Mouse (Mus musculus) lung, postnatal 0 days (tissue): Measurements from ENCODE around the gene Rbms2.
"Not testable (repeated sequence)": the region's sequence is repeated elsewhere in the genome, so short reads cannot be mapped to it uniquely, and the experiment has no call there.

ENCODE experiments used
- CTCF ChIP-seq: IDR thresholded peaks from 2 replicates; pipeline ENCODE4 v1.5.1; 2016; ENCODE audit warnings: antibody characterized with exemption, mild to moderate bottlenecking
- EP300 ChIP-seq: IDR thresholded peaks from 2 replicates; pipeline ENCODE4 v1.6.1; 2016; ENCODE audit warnings: antibody characterized with exemption, mild to moderate bottlenecking, control low read depth

DNA sequence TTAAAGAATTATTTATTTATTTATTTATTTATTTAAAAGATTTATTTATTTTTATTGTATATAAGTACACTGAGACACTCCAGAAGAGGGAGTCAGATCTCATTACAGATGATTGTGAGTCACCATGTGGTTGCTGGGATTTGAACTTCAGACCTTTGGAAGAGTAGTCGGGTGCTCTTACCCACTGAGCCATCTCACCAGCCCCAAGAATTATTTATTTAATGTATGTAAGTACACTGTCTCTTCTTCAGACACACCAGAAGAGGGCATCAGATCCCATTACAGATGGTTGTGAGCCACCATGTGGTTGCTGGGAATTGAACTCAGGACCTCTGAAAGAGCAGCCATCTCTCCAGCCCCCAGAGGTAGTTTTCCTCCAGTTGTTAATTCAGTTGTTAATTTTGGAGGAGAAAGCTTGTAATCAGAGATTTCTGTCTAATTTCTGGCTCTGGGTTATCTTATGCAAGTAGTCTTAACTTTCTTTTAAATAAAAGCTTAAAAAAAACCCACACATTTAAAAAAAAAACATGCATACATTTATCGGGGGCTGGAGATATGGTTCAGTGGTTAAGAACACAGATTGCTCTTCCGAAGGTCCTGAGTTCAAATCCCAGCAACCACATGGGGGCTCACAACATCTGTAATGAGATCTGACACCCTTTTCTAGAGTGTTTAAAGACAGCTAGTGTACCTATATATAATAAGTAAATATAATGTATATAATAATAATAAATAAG lies 12.1 kb upstream of the Rbms2 start:
- TF ChIP-seq CTCF, EP300: not testable (repeated sequence)
